Mouse (Mus musculus) bone marrow, adult 2 months (tissue): ENCODE results near the gene Wdr26.

Experiments used
- CTCF ChIP-seq: fragments of 200-500 bp; IDR thresholded peaks from 2 replicates; pipeline ENCODE4 v1.5.1; 2011; ENCODE audit warnings: low read length, control low read depth; ENCODE audit not compliant: control insufficient read depth, insufficient read depth
- POLR2A ChIP-seq: fragments of 200-500 bp; IDR thresholded peaks from 2 replicates; pipeline ENCODE4 v1.6.1; 2011; ENCODE audit warnings: low read depth, mild to moderate bottlenecking, control low read depth, low read length, borderline replicate concordance; ENCODE audit not compliant: control insufficient read depth

GRCm38 (mm10) chr1:181146187-181146586, 65.6 kb downstream of the Wdr26 start:
- TF ChIP-seq CTCF (no peak), POLR2A (no peak)
